Mouse (Mus musculus) G1E (cell line): Measurements from ENCODE around the gene Ubxn4. TPM values are rescaled to one million over a fixed set of nuclear protein-coding genes. Genes with fewer than 3 reads are reported as not detected.

Experiments used
- ATAC-seq: 2 replicates; pipeline ENCODE4 v1.8.0; 2016; ENCODE audit warnings: mild to moderate bottlenecking; ENCODE audit not compliant: insufficient number of reproducible peaks, poor library complexity, low FRiP score, severe bottlenecking; ENCODE audit errors: extremely low read depth
- DNase-seq: peaks from one replicate; pipeline ENCODE4 v3.0.0; 2012; ENCODE audit warnings: low spot score
- H3K27me3 ChIP-seq: 2 replicates; pipeline ENCODE4 v1.6.1; 2012; ENCODE audit warnings: mild to moderate bottlenecking, low read length, inconsistent platforms; ENCODE audit not compliant: insufficient read depth
- H3K36me3 ChIP-seq: replicated peaks from 2 replicates; pipeline ENCODE3; 2012; ENCODE audit warnings: mild to moderate bottlenecking, inconsistent platforms
- H3K4me1 ChIP-seq: 2 replicates; pipeline ENCODE4 v1.6.1; 2012; ENCODE audit warnings: low read depth, low read length, inconsistent platforms, mixed read lengths; ENCODE audit not compliant: insufficient read depth
- H3K4me3 ChIP-seq: 2 replicates; pipeline ENCODE4 v1.5.1; 2012; ENCODE audit warnings: low read depth, mild to moderate bottlenecking, inconsistent platforms, low read length, moderate library complexity, mixed read lengths
- H3K9me3 ChIP-seq: replicated peaks from 2 replicates; pipeline ENCODE4 v1.6.1; 2012; ENCODE audit warnings: inconsistent platforms
- CTCF ChIP-seq: IDR thresholded peaks from 2 replicates; pipeline ENCODE4 v1.5.1; 2012; ENCODE audit warnings: low read depth, low read length, inconsistent platforms, mixed read lengths
- GATA1 ChIP-seq: IDR thresholded peaks from 2 replicates; pipeline ENCODE4 v1.6.1; 2012; ENCODE audit warnings: borderline replicate concordance, low read length, inconsistent platforms, mixed read lengths
- GATA2 ChIP-seq: IDR thresholded peaks from 2 replicates; pipeline ENCODE4 v1.6.1; 2012; ENCODE audit warnings: low read depth, low read length, inconsistent platforms, borderline replicate concordance
- POLR2AphosphoS5 ChIP-seq: IDR thresholded peaks from 2 replicates; pipeline ENCODE4 v1.6.1; 2012; ENCODE audit warnings: low read depth, low read length, inconsistent platforms; ENCODE audit not compliant: insufficient replicate concordance
- TAL1 ChIP-seq: conservative IDR thresholded peaks from 2 replicates; pipeline ENCODE4 v1.6.1; 2012; ENCODE audit warnings: low read depth, low read length, inconsistent platforms, mixed read lengths
- polyA plus RNA-seq: library from polyadenylated mRNA; stranded (reverse); fragments of >175 nt; gene quantifications from 2 replicates; pipeline ENCODE4 v1.2.3, GENCODE M21; 2012
- total RNA-seq, 2 experiments: library from RNA; stranded (forward) in 1 of 2; stranded (reverse) in 1 of 2; fragments of 200-1000 nt in 1 of 2; fragments of >200 nt in 1 of 2; fragmentation: Nextera tagmentation in 1 of 2; gene quantifications; 2 replicates each; pipeline ENCODE4 v1.2.3; 2014 to 2017

Gene Ubxn4
- total and polyA plus RNA-seq, 3 experiments: 33.5 to 153 (median 152) TPM

DNA sequence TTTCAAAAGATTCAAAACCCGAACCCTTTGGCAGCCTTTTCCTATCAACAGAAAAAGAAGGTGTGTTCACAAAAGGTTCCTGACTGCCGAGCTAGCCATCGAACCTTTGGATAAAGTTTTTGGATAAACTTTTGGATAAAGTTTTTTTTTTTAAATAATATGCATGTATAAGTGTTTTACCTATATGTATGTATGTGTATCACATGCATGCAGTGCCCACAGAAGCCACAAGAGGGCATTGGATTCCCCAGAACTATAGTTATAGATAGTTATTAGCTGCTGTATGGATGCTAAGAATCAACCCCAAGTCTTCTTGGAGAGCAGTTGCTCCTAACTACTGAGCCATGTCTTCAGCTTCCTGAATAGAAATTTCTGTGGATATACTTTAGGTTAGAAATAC is 38.0 kb downstream of the Ubxn4 start:
- no peak for DNase-seq
- 0 out of 2 replicates have a peak, but pooled peaks cover 3% of the 10 kb centered on the region for H3K4me1 ChIP-seq
- ATAC-seq: peak; percentile 22; the same call in 1 of the 2 replicates
- H3K27me3 ChIP-seq: peaks cover 8% of the 10 kb centered on the region; the same call in 1 of the 2 replicates
- TF ChIP-seq POLR2AphosphoS5: no peak
- TF ChIP-seq TAL1: no peak
- no peak for TF ChIP-seq CTCF
- no peak for TF ChIP-seq GATA1
- no peak for TF ChIP-seq GATA2
- H3K9me3 ChIP-seq: no peaks in the 10 kb centered on the region
- H3K4me3 ChIP-seq: no peak overlapping the region
- H3K36me3 ChIP-seq: peaks cover 35% of the 10 kb centered on the region

DNA sequence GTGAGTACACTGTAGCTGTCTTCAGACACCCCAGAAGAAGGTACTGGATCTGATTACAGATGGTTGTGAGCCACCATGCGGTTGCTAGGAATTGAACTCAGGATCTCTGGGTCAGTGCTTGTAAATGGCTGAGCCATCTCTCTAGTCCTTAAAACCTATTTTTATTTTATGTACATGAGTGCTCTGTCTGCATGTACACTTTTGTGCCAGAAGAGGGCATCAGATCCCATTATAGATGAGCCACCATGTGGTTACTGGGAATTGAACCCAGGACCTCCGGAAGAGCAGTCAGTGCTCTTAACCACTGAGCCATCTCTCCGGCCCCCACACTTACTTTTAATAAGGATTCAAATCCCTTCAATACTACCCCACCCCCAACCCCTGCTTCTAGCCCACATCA is 39.2 kb downstream of the Ubxn4 start:
- Histone ChIP-seq H3K4me1 (0 out of 2 replicates have a peak, but pooled peaks cover 3% of the 10 kb centered on the region), H3K36me3 (peaks cover 24% of the 10 kb centered on the region), H3K4me3 (no peak overlapping the region), H3K9me3 (no peaks in the 10 kb centered on the region), H3K27me3 (peaks cover 16% of the 10 kb centered on the region)
- TF ChIP-seq GATA2 (no peak), TAL1 (no peak), POLR2AphosphoS5 (no peak), CTCF (no peak), GATA1 (no peak)
- ATAC-seq: no peak
- DNase-seq: no peak

DNA sequence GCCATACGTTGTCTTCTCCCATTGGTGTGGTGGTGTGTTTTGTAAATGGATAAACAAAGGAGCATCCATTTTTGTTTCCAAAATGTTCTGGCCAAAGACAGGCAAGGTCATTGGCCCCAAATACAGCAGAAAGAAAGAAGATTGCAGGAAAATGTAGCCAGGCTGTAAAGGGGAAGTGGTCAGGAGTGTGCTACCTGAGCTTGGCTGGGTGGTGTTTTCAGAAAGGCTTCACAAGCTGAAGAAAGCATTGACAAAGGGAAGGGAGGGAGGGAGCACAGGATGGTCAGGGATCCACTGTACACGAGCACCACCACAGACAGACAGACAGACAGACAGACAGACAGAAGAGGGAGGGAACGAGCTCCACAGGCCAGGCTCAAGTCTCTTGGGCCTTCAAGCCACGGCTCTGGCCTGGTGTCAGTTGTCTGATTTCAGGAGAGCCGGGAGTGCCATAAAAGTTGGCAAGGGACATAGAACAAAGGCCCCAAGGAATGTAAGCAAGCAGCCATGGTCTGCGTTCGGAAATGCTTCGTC is 40.5 kb downstream of the Ubxn4 start:
- DNase-seq (no peak), ATAC-seq (no peak)
- Histone ChIP-seq H3K9me3 (no peaks in the 10 kb centered on the region), H3K27me3 (peaks cover 24% of the 10 kb centered on the region), H3K4me1 (0 out of 2 replicates have a peak, but pooled peaks cover 3% of the 10 kb centered on the region), H3K36me3 (peaks cover 11% of the 10 kb centered on the region), H3K4me3 (no peak overlapping the region)
- TF ChIP-seq GATA2: no peak
- TF ChIP-seq CTCF: no peak
- no peak for TF ChIP-seq TAL1
- no peak for TF ChIP-seq POLR2AphosphoS5
- TF ChIP-seq GATA1: no peak

DNA sequence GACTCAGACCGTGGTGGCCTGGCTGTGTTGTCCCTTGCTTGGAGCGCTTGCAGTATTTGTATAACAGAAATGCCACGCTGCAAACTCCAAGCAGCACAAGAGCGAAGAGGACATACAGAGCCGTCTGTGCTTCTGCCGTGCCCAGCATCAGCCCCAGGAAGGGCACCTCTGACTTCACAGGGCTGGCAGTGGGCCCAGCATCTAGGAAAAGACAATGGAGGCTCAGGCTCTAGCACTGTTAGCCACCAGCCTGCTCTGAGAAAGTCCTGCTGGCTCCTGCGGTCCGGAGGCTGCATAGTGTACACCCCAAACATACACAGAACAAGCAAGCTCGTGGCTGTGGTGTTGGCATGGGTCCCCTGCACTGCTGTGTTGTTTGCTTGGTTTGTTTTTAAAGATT is 41.4 kb downstream of the Ubxn4 start:
- Histone ChIP-seq H3K9me3 (no peaks in the 10 kb centered on the region), H3K4me3 (no peak overlapping the region), H3K36me3 (peaks cover 3% of the 10 kb centered on the region), H3K27me3 (peaks cover 31% of the 10 kb centered on the region), H3K4me1 (0 out of 2 replicates have a peak, but pooled peaks cover 3% of the 10 kb centered on the region)
- TF ChIP-seq POLR2AphosphoS5: no peak
- DNase-seq: no peak
- ATAC-seq: no peak

- DNase-seq: no peak
- Histone ChIP-seq H3K4me1 (peaks cover 5% of the 10 kb centered on the region), H3K4me3 (no peak overlapping the region), H3K9me3 (no peaks in the 10 kb centered on the region), H3K27me3 (peaks cover 57% of the 10 kb centered on the region), H3K36me3 (no peaks in the 10 kb centered on the region)
- ATAC-seq: no peak
- TF ChIP-seq GATA2 (no peak), TAL1 (no peak), POLR2AphosphoS5 (no peak), GATA1 (no peak), CTCF (no peak)
Measured at GRCm38 (mm10) chr1:128290295-128290694, 46.5 kb downstream of the Ubxn4 start.

DNA sequence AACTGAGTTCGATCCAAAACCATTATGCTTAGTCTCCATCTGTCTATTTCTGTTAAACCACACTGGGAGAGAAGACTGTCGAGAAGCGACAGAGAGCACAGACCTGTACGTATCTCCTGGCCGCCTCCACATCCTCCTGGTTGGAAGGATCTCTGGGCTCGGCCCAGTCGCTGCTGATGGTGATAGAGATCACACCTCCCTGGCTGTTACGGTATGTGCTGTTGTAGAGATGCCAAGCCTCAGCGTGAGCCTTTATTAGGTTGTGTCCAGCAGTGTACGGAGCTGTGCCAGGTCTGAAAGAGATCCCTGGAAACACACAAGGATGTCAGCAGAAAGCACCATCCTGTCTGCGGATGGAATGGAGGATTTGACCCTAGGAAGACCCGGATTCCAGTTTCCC is 49.8 kb downstream of the Ubxn4 start:
- Histone ChIP-seq H3K9me3 (no peaks in the 10 kb centered on the region), H3K27me3 (peaks cover 65% of the 10 kb centered on the region), H3K36me3 (no peaks in the 10 kb centered on the region), H3K4me3 (no peak overlapping the region), H3K4me1 (peaks cover 6% of the 10 kb centered on the region)
- ATAC-seq (no peak), DNase-seq (no peak)
- no peak for TF ChIP-seq GATA2

- Histone ChIP-seq H3K4me3 (no peak overlapping the region), H3K36me3 (no peaks in the 10 kb centered on the region), H3K9me3 (no peaks in the 10 kb centered on the region), H3K4me1 (peaks cover 6% of the 10 kb centered on the region), H3K27me3 (peaks cover 57% of the 10 kb centered on the region)
- TF ChIP-seq GATA2: no peak
- TF ChIP-seq GATA1: no peak
- no peak for TF ChIP-seq TAL1
- TF ChIP-seq POLR2AphosphoS5: no peak
- no peak for TF ChIP-seq CTCF
- DNase-seq (no peak), ATAC-seq (no peak)
Measured at GRCm38 (mm10) chr1:128295296-128295695, 51.5 kb downstream of the Ubxn4 start.
